Mouse (Mus musculus) spleen, adult 10 weeks (tissue): Measurements from ENCODE around the gene Ddit4. TPM values are rescaled to one million over a fixed set of nuclear protein-coding genes. Genes with fewer than 3 reads are reported as not detected.

Source experiments
- polyA plus RNA-seq: library from polyadenylated mRNA; stranded (reverse); fragments of 350-450 nt; fragmentation: Illumina TruSeq; extraction: RNeasy Lipid Tissue Mini Kit (QIAGEN cat#74804); gene quantifications from one replicate; pipeline ENCODE4 v1.2.3, GENCODE M21; 2015; ENCODE audit warnings: low replicate concordance; ENCODE audit not compliant: insufficient read depth

Ddit4 gene
- polyA plus RNA-seq: 110 TPM

GRCm38 (mm10) chr10:59951211-59952151, at the start of gene Ddit4:
Gene Ddit4, minus strand, starts transcription at chr10:59951834.

Other genes with a start within 250 kb of the Ddit4 start
- 42.1 TPM for gene Micu1, start 249.4 kb downstream of the Ddit4 start, polyA plus RNA-seq
- 13.1 TPM for gene Dnajb12, start 72.3 kb downstream of the Ddit4 start, polyA plus RNA-seq
- gene Ascc1, start 51.0 kb upstream of the Ddit4 start, polyA plus RNA-seq: 22.5 TPM
- 67.1 TPM for gene Anapc16, start 51.3 kb upstream of the Ddit4 start, polyA plus RNA-seq
- 1.7 TPM for gene Spock2, start 154.4 kb upstream of the Ddit4 start, polyA plus RNA-seq